Mouse (Mus musculus) spleen, postnatal 14 days (tissue): Measurements from ENCODE around the gene Gm20390.
"Not testable (repeated sequence)": the region's sequence is repeated elsewhere in the genome, so short reads cannot be mapped to it uniquely, and the experiment has no call there.

Experiments
- DNase-seq, 2 experiments: peaks; one replicate each; pipeline ENCODE4 v3.0.0; 2021 to 2022; ENCODE audit warnings: low spot score in 2 of 2

Gm20390 gene

DNA sequence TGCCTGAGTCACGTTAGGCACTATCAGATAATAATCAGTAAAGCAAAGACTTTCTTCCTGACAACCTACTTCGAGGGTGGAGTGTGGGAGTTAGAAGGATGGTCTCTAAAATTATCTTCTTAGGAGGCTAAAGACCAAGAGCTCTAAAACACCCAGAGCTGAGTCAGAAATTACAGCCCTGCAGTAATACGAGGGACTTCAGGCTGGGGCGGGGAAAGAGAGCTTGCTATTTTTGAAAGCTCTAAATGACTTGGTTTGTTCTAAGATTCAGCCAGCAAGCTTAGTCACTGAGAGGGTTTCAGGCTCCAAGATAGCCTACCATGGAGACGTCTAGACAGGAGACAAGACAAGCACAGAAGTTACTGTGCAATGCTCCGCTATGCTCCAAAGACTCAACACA lies 2.7 kb downstream of the Gm20390 start:
- DNase-seq: no peak

DNA sequence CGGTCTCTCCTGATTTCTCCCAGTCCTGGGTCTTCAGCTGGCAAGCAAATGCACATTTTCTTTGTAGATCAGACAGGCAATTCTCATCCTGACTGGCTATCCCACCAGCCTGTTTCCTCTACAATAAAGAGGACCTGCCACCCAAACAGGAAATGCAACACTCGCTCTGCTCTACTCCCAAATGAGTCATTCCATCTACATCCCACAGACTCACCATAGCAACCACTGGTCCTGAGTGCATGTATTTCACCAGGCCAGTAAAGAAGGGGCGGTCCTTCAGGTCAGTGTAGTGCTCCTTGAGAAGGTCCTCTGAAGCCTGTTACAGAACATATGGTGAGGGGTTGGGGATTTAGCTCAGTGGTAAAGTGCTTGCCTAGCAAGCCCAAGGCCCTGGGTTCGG lies 5.1 kb downstream of the Gm20390 start:
- no peak for DNase-seq

DNA sequence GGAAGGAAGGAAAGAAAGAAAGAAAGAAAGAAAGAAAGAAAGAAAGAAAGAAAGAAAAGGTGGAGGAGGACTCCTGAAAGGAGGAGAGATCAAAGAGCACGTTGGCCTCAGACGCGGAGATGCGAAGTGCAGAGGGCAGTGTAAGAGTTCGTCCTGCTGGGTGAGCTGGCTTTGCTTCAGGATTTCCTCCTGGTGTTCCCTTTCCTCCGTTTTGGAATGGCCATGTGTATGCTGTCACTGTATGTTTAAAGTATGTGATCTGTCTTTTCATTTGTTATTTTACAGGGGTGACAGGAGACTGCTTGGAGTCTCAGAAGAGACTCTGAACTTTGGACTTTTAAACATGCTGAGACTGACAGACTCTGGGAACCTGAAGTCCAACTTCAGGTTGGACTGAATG lies 6.6 kb downstream of the Gm20390 start:
- no peak for DNase-seq

DNA sequence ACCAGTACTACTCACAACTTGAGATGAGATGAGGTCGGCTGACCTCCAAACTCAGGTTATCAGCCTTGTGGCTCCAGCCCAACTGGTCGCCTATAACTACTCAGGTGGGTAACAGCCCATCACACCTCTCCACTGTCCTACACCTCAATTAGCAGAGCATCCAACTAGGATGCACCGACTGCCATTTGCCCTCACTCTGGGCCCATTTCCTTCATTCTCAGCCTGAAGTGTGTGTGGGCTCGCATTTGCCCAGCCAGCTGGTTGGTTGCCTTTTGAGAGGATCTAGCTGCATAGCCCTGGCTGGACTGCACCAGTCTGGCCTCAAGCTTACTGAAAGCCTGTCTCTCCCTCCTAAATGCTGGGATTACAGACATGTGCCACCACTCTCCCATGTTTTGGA lies 10.3 kb downstream of the Gm20390 start:
- DNase-seq: no peak

DNA sequence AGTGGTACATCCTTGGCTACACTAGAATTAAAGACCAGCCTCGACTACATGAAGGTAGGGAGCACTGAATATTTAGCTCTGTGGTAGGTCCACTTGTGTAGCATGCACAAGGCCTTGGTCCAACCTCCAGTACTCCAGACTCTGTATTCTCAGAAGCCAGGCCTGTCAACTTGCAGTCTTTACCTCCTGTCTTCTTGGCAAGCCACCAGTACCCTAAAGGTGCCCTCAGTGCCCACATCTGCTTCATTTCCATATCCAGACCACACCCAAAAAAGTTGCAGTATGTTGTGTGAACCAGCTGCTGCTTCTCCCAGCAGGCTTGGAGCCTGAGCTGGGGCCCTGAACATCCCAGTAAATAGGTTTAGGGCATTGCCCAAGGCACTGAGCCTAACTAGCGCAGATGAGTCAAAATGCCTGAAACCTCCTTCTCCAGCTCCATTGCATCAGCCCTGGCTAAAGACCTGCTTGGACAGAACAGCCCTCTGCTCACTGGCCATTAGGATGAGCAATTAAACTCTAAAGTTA lies 11.0 kb downstream of the Gm20390 start:
- DNase-seq: no peak

DNA sequence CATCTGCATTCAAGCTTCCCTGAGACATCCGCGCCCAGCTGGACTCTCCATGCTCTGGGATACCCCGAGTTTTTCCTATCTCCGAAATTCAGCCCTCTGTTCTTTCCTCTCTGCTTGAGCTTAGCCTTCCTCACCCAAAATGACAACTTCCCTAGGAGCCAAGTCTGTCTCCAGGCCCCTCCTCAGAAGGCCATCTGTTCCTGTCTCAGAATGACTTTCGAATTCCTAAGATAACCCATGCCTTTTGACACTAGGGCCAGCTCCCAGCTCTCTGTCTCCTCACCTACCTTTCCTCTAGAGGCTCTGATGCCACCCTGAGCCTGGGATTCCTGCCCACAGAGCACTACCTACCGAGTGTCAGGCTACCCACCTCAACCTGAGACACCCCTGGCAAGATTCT lies 11.9 kb downstream of the Gm20390 start, which contains the start of gene Nme2:
Gene Nme2, minus strand, starts transcription at position 101 of the 400 bp plus-strand sequence.
- DNase-seq: no peak

DNA sequence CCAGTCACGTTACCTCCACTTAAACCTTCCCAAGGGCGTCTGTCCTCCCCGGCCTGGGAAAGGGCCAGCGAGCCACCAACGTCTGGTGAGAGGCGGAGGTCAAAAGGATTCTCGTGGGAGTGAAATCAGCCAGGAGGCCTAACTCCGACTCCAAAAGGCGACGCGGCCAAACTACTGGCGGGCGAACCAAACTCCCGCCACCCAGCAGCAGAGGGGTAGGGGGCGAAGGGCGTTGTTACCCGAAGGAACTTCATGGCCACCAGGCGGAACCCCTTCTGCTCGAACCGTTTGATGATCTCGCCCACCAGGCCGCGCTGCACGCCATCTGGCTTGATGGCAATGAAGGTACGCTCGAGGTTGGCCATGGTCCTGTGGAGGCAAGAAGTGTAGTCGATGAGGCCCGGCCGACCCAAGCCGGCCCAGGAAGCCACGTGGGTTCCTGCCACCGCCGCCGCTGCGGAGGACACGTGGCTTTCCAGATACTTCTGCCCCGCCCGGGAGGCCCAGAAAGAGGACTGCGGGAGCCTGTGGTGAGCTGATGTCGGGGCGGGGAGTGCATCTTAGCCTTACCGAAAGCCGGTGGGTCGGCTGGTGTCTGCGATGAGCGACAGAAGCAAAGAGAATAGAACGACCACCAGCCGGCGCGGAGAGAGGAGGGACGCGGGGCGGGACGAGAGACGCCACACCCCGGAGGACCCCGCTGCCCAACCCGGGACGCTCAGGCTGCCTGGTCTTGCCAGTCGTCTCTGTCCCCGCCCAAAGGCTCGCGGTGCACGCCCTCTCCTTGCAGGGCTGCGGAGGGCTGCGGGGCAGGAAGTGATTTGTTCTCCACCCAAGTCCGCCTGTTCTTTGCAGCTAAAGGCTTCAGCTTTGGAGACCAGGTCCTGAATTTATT lies 12.6 kb downstream of the Gm20390 start:
- peak; percentile 78 to 83 for DNase-seq

DNA sequence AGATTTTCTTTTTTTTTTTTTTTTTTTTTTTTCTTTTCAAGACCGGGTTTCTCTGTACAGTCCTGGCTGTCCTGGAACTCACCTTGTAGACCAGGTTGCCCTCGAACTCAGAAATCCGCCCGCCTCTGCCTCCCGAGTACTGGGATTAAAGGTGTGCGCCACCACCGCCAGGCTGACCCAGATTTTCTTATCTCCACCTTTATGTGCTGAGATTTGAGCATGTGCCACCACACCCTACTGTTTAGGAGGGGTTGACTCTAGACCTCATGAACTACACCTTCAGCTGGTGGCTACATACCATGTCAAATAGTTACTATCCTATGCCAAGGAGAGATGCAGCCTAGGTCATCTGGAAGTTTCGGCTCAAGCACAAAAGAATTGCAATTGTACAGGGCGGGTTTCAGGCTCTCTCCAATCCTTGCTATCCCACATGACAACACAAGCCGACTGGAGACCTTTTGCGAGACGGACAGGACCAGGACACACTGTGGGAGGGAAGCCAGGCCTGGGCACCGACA lies 13.3 kb downstream of the Gm20390 start:
- DNase-seq: no peak

DNA sequence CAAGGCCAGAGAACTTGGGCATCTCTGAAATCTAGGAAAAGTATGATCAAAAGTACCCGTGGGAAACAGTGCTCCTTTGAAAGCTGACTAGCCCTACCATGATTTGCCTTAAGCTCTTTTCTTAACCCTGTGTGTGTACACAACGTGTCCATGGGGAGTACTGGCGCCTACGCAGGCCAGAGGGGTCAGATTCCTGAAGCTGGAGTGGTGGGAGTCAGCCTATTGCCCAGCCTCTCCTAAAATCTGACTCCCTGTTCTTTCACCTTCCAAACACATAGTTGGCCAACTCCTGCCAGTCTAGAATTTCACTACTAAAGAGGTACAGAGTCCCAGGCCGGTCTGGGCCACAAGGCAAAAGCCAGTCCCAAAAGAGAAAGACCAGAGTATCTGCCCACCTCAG lies 15.7 kb downstream of the Gm20390 start:
- DNase-seq: no peak

DNA sequence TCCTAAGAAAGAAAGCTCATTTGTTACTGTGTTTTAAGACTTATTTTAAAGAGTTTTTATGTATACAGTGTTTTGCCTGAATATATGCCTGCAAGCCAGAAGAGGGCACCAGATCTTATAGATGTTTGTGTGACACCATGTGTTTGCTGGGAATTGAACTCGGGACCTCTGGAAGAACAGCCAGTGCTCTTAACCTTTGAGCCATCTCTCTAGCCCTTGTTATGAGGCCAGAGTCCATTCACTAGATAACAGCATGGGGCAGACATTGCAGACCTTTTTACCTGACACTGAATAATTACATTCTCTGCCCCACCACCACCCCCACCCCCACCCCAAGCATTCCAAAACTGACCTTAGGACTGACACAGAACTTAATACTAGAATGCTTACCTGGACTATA lies 18.0 kb downstream of the Gm20390 start:
- DNase-seq: no peak

DNA sequence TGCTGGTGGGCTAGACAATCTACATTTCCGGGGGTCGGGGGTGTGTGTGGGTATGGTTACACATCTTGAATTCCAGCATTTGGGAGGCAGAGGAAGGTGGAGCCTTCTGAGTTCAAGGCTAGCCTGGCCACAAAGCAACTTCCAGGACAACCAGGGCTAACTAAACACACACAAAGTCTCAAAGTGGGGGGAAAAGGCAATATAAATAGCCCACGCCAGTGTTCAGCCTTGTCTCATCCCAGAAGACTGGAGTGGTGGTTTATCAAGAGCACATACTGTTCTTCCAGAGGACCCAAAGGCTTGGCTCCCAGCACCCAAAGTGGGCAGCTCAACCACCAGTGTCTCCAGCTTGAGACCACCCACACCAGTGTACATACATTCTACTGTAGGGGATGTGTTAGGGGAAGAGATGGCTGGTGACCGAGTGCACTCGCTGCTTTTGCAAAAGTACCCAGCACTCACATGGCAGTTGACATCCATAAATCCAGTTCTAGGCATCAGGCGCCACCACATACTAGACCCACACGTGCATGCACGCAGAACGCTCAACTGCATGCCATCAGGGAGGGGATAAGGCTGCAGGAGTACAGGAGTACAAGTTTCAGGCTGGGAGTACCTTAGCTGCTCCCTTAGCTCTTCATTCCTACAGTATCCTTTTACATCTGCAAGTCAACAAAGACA lies 19.1 kb downstream of the Gm20390 start:
- DNase-seq: no peak

DNA sequence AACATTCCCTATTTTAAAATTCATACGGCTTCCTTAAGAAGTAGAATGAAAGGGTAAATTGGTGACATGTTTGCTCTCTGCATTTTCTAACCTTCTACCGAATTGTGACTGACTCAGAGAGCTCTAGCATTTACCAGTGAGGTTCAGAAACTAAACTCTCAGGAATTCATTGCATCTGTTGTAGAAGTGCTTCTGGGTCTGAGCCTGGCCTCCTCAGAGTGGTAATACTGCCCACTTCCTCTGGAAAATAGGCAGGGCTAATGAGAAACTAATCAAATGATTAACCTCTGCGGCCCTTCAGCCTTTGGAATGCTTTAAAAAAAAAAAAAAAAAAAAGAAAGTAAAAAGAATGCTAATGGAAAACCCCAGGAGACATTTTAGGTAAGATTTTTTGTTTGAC lies 23.1 kb downstream of the Gm20390 start:
- no peak for DNase-seq

DNA sequence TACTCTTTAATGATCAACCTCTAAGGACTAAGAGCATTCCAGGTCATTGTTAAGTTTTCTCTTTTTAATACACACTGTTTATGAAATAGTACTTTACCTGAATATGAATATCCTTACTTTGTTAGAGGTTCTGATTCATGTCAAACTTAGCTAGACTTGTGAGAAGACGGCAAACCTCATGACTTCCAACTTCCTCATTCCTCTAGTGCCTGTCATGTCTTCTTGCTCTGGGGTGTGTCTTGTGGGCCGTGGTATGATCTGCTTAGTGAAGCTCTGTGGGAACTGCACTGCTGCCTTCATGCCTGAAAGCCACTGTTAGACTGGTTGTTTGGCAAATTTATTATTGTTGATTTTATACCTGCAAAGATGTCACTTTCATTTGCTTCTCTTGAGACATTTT lies 27.2 kb downstream of the Gm20390 start:
- no peak for DNase-seq

DNA sequence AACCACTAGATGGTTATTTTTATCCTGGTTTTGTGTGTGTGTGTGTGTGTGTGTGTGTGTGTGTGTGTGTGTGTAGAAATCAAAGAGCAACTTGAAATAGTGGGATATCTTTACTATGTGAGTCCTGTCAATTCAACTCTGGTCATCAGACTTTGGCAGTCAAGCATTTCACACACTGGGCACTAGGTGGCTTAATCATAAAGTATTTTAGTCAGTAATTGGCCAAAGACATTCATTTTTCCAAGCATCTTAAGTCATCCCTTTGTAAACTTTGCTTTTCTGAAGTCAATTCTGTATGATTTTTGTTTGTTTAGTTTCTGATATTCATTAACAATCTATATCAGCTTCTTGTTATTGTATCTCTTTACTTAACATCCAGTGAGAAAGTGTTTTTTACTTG lies 39.0 kb downstream of the Gm20390 start:
- no peak for DNase-seq

DNA sequence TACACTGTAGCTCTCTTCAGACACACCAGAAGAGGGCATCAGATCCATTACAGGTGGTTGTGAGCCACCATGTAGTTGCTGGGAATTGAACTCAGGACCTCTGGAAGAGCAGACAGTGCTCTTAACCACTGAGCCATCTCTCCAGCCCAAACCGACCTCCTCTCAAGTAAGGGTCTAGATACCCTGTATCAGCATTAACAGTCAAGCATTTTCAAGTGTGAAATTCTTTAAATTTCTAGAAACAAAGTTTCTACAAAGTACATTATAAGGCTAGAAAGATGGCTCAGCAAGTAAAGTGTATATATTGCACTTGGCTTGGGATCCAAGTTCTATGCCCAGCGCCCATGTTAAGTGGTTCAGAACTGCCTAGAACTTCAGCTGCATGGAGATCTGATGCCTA lies 53.1 kb downstream of the Gm20390 start:
- DNase-seq: not testable (repeated sequence)

DNA sequence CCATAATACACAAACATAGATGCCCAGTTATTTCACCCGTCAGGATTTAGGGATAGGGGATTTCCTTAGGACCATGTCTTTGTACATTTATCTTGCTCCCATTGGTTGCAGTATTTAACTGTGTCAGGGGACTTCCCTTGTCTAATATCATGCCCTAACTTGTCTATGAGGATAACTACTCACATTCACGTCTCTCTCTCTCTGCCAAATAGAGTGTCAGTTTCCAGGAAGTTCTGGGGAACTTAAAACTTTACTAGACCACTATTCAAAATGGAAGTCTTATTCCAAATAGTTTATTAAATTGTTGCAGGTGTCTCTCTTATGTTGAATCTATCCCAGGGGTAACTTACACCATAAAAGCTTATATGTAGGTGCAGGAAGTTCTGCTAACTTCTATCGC lies 56.5 kb downstream of the Gm20390 start:
- DNase-seq: no peak

DNA sequence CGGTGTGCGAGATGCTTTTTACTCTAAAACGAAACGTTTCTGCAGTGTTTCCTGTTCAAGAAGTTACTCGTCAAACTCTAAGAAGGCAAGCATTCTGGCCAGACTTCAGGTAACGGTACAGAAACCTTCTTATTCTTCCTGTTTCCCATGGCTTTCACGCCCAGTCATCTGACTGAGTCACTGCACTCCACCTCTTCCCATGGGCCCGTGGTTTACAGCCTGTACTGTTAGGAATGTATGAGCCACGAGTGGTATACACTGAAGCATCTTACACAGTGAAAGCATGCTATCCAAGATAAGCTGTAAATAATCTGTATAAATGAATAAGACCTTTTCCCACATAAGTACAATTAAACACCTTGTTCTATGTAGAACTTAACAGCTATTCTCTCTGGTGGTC lies 59.3 kb downstream of the Gm20390 start:
- no peak for DNase-seq

DNA sequence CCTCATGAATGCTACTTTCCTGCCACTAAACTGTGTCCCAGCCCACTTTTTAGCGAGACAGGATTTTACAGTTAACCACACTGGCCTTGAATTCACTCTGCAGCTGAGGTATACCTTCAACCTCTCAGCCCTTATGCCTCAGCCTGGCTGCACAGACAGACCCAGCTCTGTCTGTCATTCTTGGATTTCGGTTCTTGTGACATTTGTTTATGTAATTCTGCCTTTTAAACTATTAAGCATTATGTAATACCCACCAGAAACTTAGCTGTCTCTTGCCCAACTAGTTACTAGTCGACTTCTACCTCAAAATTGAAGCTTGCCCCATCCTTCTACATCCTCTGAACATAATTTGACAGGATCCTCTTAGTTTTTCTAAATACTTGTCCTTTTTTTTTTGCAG lies 60.3 kb downstream of the Gm20390 start:
- no peak for DNase-seq

DNA sequence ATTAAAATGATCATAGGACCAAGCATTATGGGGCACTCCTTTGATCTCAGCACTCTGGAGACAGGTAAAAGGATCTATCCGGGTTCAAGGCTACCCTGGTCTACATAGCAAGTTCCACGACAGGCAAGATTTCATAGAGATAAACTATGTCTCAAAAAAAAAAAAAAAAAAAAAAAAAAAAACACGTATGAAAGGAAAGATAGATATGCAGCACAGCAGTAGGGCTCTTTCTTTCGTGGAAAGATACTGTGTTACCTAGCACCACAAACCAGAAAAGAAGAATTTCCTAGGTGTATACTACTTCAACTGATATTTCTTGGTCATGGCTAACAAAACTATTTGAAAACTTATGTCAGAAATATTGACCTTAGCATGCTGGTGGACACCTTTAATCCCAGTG lies 61.3 kb downstream of the Gm20390 start:
- no peak for DNase-seq
